Mouse (Mus musculus): ENCODE data around the gene Fam172a.

Gene Fam172a

GRCm38 (mm10) chr13:78102337-78102736 lies 400.5 kb downstream of the Fam172a start:
- DNase-seq (ENCODE audit: low spot score): no peak

DNA sequence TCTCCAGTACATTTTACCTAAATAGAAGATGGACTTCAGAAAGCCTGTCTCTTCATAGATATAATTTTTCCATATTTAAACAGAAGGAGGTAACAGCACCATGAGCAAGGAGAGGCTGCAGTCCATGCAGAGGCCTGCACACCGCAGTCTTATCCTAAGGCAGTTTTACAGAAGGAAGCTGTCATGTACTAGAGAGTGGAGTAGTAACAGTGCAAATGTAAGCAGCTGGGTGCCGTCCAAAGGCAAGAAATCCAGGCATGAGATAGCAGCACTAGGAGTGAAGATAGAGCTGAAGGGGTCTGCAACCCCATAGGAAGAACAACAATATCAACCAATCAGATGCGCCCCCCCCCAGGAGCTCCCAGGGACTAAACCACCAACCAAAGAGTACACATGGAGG lies 403.0 kb downstream of the Fam172a start:
- no peak for DNase-seq (ENCODE audit: low spot score)

- no peak for DNase-seq (ENCODE audit: low spot score)
These were observed 408.8 kb downstream of the Fam172a start for GRCm38 (mm10) chr13:78110648-78111047.

- DNase-seq (ENCODE audit: low spot score): no peak
These were observed 412.1 kb downstream of the Fam172a start for GRCm38 (mm10) chr13:78113978-78114377.

DNA sequence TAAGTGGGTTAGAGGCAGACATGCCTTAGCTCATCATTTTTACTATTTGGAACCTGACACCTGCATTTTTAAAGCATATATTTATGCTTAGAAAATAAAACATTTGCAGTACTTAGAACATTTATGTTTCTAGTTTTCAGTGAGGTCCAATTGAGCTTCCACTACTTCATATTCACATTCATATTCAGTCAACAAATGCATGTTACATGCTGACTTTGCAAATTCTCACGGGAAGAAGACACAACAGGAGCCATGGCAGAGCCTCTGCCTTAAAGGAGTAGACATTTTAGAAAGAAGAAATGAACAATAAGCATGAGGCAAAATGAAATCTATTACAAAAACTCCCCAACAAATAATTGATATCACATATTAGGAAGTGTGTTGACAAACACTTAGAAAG lies 416.9 kb downstream of the Fam172a start:
- no peak for DNase-seq (ENCODE audit: low spot score)

DNA sequence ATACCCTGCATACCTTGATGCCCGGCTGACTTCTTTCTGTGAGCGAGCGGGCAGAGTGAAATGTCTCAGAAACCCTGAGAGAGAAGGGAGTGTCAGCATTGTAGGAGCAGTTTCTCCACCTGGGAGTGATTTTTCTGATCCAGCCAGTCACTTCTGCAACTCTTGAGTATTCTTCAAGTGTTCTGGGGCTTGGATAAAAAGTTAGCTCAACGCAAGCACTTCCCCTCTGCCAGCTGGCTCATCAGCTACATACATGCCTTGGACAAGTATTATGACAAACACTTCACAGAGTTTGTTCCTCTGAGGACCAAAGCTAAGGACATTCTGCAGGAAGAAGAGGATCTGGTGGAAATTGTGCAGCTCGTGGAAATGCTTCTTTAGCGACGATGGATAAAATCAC lies 420.2 kb downstream of the Fam172a start:
- peak; percentile 5 for DNase-seq (ENCODE audit: low spot score)

GRCm38 (mm10) chr13:78123911-78124426 lies 422.1 kb downstream of the Fam172a start:
- peak; percentile 4 for DNase-seq (ENCODE audit: low spot score)

- no peak for DNase-seq (ENCODE audit: low spot score)
These were observed 455.6 kb downstream of the Fam172a start for GRCm38 (mm10) chr13:78157465-78157864.

DNA sequence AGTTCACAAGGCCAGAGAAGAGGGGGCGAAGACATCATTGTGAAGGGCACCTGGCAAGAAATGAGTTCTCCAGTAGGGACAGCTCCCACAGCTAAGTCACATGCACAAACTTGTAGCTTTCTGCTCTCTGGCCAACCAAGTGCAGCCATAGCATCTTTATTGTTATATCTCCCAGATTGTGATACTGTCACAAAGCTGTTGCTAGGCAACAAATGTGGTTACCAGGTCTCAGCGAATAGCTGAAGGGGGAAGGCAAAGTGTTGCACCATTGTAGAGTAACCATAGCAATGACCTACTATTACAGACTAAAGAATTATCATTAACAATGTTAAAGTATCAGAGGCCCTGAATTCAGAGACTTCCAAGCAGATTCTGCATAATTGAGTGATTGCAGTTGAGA lies 460.3 kb downstream of the Fam172a start:
- no peak for DNase-seq (ENCODE audit: low spot score)

- peak; percentile 60 for DNase-seq (ENCODE audit: low spot score)
These were observed 461.5 kb downstream of the Fam172a start for GRCm38 (mm10) chr13:78163087-78163958.

DNA sequence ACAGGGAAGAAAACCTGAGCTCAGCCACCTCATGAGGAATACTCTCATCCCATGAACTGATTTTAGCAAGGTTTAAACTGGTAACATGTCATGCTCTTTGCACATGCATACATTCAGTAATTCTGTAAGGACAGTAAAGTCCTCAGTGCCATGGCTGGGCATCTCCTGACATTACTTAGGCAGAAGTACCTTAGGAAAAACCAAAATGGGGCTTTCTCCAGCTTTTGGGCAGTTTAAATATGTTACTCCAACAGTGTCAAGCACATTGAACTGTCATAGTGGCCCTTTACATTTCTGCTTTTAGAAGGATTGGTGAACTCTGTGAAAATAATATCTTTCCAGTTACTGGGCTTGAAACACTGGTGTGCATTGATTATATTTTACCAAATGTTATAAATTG lies 463.1 kb downstream of the Fam172a start:
- no peak for DNase-seq (ENCODE audit: low spot score)

DNA sequence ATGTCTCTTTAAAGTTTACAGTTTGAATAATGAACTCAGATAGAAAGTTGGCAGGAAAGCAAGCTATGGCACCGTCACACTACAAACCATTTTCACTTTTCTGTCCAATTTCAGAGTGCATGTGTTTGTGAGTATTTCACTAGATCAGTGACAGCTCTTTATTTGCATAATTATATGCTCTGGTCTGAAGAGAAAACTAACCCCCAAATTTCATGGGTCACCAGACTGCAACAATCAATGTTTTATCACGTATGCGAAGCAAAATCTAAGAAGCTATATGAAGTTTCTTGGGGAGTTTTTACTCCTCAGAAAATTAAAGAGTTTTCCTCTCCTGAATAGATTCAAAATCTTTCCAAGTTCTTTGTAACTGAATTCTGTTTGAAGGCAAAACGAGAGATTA lies 466.3 kb downstream of the Fam172a start:
- no peak for DNase-seq (ENCODE audit: low spot score)

DNA sequence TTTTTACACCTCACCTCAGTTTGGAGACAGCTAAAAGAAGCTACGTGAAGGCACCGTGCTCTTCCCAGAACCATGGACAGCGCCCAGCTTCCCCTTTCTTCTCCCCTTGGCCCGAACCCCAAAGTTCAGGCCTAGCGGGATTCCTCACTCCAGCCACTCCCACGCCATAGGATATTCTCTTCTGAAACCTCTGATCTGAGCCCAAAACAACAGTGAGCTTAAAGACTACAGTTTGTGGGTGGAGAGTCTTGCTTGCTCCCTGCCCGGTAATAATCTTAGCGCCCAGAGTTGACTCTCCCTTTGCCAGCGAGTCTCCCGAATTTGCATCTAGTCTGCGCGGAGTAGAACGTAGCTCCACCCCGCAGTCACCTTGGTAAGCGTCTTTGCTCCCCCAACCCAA lies 469.5 kb downstream of the Fam172a start:
- no peak for DNase-seq (ENCODE audit: low spot score)

DNA sequence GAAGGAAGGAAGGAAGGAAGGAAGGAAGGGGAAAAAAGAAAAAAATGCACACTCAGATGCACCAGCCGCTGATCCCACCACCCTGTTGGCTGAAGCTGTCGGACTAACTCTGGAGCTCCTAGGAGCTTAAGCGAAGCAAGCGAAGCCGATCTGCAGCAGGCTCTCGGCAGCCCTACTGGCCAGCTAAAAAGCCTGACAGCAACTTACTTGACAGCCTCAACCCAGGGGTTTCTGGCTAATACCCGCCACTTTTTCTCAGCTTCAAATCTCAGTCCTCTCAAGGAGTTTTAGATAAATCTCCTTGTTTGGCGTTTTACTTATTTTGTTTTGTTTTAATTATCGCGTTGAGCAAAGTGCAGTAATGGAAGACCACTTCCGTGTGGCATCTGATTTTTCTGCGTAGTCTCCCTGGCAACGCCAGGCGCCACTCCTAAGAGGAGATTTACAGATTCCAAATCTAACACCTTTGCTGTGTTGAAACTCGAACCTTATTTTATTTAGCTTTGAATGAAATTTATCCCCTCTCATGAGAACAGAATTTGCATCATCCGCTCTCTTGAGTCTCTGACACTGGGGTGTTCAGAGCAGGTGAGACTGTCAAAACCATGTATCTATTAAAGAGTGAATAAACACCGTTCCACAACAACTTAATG lies 470.3 kb downstream of the Fam172a start:
- DNase-seq (ENCODE audit: low spot score): no peak

DNA sequence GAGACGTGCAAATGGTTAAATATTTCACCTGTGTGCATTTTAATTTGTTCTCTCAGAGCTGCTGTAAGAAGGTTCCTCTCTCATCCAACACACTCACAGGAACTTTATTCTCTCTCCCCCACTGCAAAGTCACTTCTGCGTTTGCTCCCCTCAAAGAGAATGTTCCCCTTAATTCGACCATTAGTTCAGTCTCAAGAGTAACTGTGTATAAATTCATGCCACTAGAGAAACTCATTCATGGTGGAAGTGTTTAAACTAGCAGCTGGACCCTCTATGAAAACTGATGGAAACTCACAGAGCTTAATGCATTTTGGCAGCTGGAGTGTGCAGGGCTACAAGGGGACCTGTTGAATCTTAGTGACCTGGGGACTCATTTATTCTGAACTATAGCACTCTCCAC lies 471.0 kb downstream of the Fam172a start:
- no peak for DNase-seq (ENCODE audit: low spot score)

DNA sequence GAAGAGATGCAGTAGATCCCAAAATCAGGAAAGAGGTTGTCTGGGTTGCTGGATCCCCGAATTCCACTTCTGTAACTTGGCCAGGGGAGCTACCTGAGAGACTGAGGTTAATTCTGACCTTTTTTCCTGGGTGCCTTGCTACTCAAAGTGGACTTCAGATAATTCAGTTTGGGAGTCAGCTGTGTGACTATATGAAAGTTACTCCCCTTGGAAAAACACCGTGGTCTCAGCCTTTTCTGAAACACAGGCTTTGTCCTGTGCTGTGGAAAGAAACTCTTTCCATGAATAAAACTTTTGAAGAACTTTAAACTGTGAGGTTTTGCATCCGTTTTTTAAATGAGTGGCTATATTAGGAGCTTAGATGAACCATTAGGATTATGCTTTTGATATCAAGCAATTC lies 472.4 kb downstream of the Fam172a start:
- DNase-seq (ENCODE audit: low spot score): no peak

DNA sequence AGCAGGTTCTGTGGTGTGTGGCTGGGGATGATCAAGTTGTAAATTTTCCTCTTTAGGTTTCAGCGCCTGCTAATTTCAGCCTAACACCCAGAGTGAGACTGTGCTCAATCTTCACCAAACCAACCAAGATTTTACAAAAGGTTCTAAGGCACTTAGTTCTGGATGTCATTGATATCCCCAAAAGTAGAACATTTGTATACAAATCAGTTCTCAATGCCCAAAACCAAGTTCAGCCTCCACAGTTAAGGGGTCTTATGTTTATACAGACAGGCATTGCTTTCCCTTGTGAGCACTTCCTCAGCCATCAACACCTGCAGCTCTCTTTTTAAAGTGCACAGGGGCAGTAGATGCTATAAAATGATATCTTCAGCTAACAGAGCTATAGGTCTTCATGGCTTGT lies 473.1 kb downstream of the Fam172a start:
- no peak for DNase-seq (ENCODE audit: low spot score)

DNA sequence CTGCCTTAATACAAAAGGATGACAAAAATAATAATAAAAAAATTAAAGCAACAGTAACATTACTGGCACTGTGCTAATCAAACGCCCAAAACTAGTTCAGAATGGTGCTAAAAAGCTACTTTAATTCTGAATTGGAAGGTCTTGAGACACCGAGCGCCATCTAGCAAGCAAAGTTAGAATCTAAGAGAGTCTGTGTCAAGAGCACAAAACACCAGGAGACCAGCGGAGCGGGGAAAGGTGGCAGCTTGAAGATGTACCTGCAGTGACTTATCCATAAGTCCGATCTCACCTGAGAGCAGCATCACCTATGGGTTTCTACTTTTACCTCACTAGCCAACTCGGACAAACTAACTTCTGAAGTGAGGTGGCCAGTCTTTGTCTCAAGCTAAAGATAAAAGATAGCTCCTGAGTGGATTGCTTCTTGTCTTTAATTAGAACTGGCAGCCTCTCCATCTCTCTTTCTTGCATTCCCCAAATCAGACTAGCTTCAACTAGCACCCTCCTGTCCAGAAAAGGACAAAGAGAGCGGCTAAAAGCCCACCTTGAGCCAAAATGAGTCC lies 474.1 kb downstream of the Fam172a start:
- no peak for DNase-seq (ENCODE audit: low spot score)

DNA sequence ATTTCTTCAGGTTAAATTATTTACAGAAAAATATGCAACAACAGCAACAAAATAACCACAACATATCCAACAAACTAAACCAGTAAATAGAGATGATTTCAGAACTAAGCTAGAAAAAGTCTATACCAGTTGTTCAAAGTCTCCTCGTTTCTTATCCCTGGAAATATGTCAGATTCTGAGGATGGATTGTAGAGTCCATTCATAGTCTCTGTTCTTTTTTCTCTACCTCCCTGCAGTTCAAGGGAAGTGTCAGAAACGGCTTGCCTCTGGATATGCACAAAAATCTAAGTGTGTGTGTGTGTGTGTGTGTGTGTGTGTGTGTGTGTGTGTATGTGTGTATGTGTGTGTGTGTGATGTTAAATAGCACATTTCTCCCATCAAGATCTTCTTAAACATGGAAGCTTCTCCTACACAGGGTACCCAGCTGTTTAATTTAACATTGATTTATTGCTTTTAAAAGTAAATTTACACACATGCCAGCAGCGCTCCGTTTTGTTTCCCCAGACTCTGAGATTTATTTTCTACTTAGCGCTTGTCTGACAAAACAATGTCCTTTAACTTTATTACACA lies 475.6 kb downstream of the Fam172a start:
- no peak for DNase-seq (ENCODE audit: low spot score)

- no peak for DNase-seq (ENCODE audit: low spot score)
These were observed 476.2 kb downstream of the Fam172a start for GRCm38 (mm10) chr13:78178021-78178420.

- DNase-seq (ENCODE audit: low spot score): no peak
These were observed 476.9 kb downstream of the Fam172a start for GRCm38 (mm10) chr13:78178771-78179170.

DNA sequence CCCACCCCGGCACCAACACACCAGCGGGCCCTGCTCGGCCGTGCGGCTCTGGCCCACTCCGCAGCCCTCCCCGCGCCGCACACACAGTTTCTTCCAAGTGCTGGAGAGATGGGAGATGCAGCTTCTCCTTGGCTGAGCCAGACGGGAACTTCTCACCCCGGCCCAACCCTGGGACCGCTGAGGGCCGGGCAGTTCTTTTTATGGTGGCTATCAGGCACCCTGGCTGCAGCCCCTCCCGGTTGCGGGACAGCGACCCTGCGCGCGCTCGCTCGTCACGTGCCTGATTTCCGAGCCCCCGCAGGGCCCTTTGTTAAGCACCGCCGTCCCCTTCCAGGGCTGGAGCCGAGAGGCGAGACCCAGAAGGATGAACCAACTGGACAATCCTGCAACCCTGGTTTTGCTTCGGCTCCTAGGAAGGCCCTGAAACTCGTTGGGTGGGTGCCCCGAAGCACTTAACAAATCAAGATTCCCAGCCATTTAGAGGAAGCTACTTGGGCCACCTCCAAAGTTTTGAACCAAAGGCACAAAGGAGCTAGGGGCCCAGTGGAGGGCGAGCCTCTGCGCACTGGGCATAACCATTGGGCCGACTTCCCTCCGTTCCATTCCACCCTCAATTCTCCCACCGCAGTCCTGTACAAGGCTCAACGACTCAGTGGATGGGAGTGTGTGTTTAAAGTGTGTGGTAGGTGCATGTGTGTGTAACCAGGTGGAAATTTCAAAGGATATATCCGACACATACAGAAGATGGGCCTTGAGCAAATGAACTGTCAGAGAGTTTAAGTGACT lies 477.7 kb downstream of the Fam172a start:
- no peak for DNase-seq (ENCODE audit: low spot score)

Measured in lung, postnatal 25 days (tissue).